Comparison of ENCODE assay signal across 23 mouse cellular contexts in genomic region chr3:134560144-134560543, GRCm38 (mm10).
A peak's percentile ranks its signal among the peaks of the same experiment; 100 is the strongest.
DNase-seq lines count a peak whose midpoint lies in the region; ATAC-seq and TF ChIP-seq lines count a peak whose summit lies in the region.
"Had no signal": no experiment of that assay in that cellular context is flagged by ENCODE, and none has a peak within 500 bp of the region (broad histone marks: within the 10 kb centered on the region; RNA-seq: fewer than 3 reads in every experiment).

No protein-coding gene starts in this region.

- no peak overlapping the region for H3K9ac ChIP-seq in forebrain, embryonic 12.5 days
- H3K9ac ChIP-seq in forebrain, postnatal 0 days: no peak overlapping the region
- no peak overlapping the region for H3K9ac ChIP-seq in forebrain, embryonic 14.5 days (ENCODE audit: low read length)
- H3K9ac ChIP-seq: embryonic facial prominence, embryonic 13.5 days; embryonic facial prominence, embryonic 15.5 days; forebrain, embryonic 15.5 days had no signal

- 43% methylated on average over 2 of the region's 2 CpGs for WGBS in forebrain, embryonic 12.5 days
- WGBS in forebrain, postnatal 0 days: 24% methylated on average over 2 of the region's 2 CpGs
- 26% methylated on average over 2 of the region's 2 CpGs for WGBS in forebrain, embryonic 14.5 days
- WGBS in forebrain, embryonic 10.5 days: 81% methylated on average over 2 of the region's 2 CpGs

- no peaks in the 10 kb centered on the region for H3K4me1 ChIP-seq in forebrain, embryonic 12.5 days
- no peaks in the 10 kb centered on the region for H3K4me1 ChIP-seq in forebrain, postnatal 0 days (ENCODE audit: insufficient read depth)
- no peaks in the 10 kb centered on the region for H3K4me1 ChIP-seq in forebrain, embryonic 14.5 days (ENCODE audit: control insufficient read depth, insufficient read depth, low read length)
- no peaks in the 10 kb centered on the region for H3K4me1 ChIP-seq in forebrain, embryonic 10.5 days
- H3K4me1 ChIP-seq: embryonic facial prominence, embryonic 13.5 days; embryonic facial prominence, embryonic 15.5 days had no signal

- H3K27ac ChIP-seq in forebrain, embryonic 12.5 days: no peak overlapping the region
- no peak overlapping the region for H3K27ac ChIP-seq in forebrain, postnatal 0 days (ENCODE audit: low read depth, low read length)
- no peak overlapping the region for H3K27ac ChIP-seq in forebrain, embryonic 14.5 days (ENCODE audit: low read depth, low read length)
- no peak overlapping the region for H3K27ac ChIP-seq in forebrain, embryonic 10.5 days
- H3K27ac ChIP-seq: embryonic facial prominence, embryonic 13.5 days; embryonic facial prominence, embryonic 15.5 days; forebrain, embryonic 15.5 days had no signal

- TF ChIP-seq CTCF in forebrain, postnatal 0 days (IDR thresholded peaks at IDR 0.05; ENCODE audit: low read depth): no peak

- no peaks in the 10 kb centered on the region for H3K36me3 ChIP-seq in forebrain, embryonic 12.5 days (replicated peaks)
- no peaks in the 10 kb centered on the region for H3K36me3 ChIP-seq in forebrain, postnatal 0 days (ENCODE audit: insufficient read depth)
- no peaks in the 10 kb centered on the region for H3K36me3 ChIP-seq in forebrain, embryonic 14.5 days (ENCODE audit: control insufficient read depth, insufficient read depth, low read length)
- H3K36me3 ChIP-seq in forebrain, embryonic 10.5 days (replicated peaks): no peaks in the 10 kb centered on the region
- H3K36me3 ChIP-seq: embryonic facial prominence, embryonic 13.5 days; embryonic facial prominence, embryonic 15.5 days; forebrain, embryonic 15.5 days; G1E had no signal

- H3K4me2 ChIP-seq in forebrain, embryonic 12.5 days: no peak overlapping the region
- no peak overlapping the region for H3K4me2 ChIP-seq in forebrain, postnatal 0 days (ENCODE audit: low read depth)
- H3K4me2 ChIP-seq in forebrain, embryonic 14.5 days (ENCODE audit: low read length): no peak overlapping the region
- H3K4me2 ChIP-seq: embryonic facial prominence, embryonic 13.5 days; embryonic facial prominence, embryonic 15.5 days; forebrain, embryonic 15.5 days had no signal

- H3K4me3 ChIP-seq in forebrain, embryonic 12.5 days (replicated peaks): no peak overlapping the region
- H3K4me3 ChIP-seq in forebrain, postnatal 0 days (ENCODE audit: low read depth, low read length): no peak overlapping the region
- H3K4me3 ChIP-seq in forebrain, embryonic 14.5 days (ENCODE audit: low read depth, low read length): no peak overlapping the region
- H3K4me3 ChIP-seq in forebrain, embryonic 10.5 days: no peak overlapping the region
- H3K4me3 ChIP-seq: embryonic facial prominence, embryonic 13.5 days; embryonic facial prominence, embryonic 15.5 days; forebrain, embryonic 15.5 days had no signal

- no peaks in the 10 kb centered on the region for H3K9me3 ChIP-seq in forebrain, embryonic 12.5 days
- no peaks in the 10 kb centered on the region for H3K9me3 ChIP-seq in forebrain, postnatal 0 days (ENCODE audit: low read length)
- no peaks in the 10 kb centered on the region for H3K9me3 ChIP-seq in forebrain, embryonic 14.5 days (replicated peaks; ENCODE audit: control insufficient read depth, low read length)
- no peaks in the 10 kb centered on the region for H3K9me3 ChIP-seq in forebrain, embryonic 10.5 days
- H3K9me3 ChIP-seq: embryonic facial prominence, embryonic 13.5 days; embryonic facial prominence, embryonic 15.5 days; forebrain, embryonic 15.5 days had no signal

- H3K27me3 ChIP-seq in forebrain, embryonic 12.5 days: no peaks in the 10 kb centered on the region
- H3K27me3 ChIP-seq in forebrain, postnatal 0 days (ENCODE audit: insufficient read depth, low read length): no peaks in the 10 kb centered on the region
- no peaks in the 10 kb centered on the region for H3K27me3 ChIP-seq in forebrain, embryonic 14.5 days (replicated peaks; ENCODE audit: control insufficient read depth, insufficient read depth, low read length)
- H3K27me3 ChIP-seq in forebrain, embryonic 10.5 days (ENCODE audit: poor library complexity, severe bottlenecking): no peaks in the 10 kb centered on the region
- H3K27me3 ChIP-seq: CH12.LX; embryonic facial prominence, embryonic 13.5 days; embryonic facial prominence, embryonic 15.5 days; forebrain, embryonic 15.5 days; Patski had no signal

- ATAC-seq in forebrain, embryonic 12.5 days (ENCODE audit: low FRiP score): peak; percentile 58; the same call in 1 of the 2 replicates
- no peak for ATAC-seq in forebrain, postnatal 0 days
- ATAC-seq in forebrain, embryonic 14.5 days: peak; percentile 50; the same call in 1 of the 2 replicates
- ATAC-seq: activated CD4-positive, CD25-positive, alpha-beta regulatory T cell, adult 4 months; CD4-positive, CD25-positive, alpha-beta regulatory T cell, adult 4 months; forebrain, embryonic 15.5 days; Patski had no signal

- DNase-seq in forebrain, postnatal 0 days: no peak
- peak; percentile 40 for DNase-seq in forebrain, embryonic 14.5 days (ENCODE audit: low spot score)
- no peak for DNase-seq in forebrain, embryonic 10.5 days (ENCODE audit: extremely low spot score, low spot score)
- DNase-seq in cerebellum, adult 9-11 months: no peak
- DNase-seq: adrenal gland, adult 8-10 months; adrenal gland, postnatal 14 days; adrenal gland, postnatal 36 days; B cell, adult 2 months; cerebellum, adult 11-12 months; cerebellum, adult 2 months; cerebellum, adult 9-10 months; cerebellum, postnatal 14 days; cerebellum, postnatal 36 days; embryo, embryonic 11 days had no signal
